Mouse (Mus musculus) midbrain, embryonic 16.5 days (tissue): ENCODE data around the gene Spg20. TPM values are rescaled to one million over a fixed set of nuclear protein-coding genes. Genes with fewer than 3 reads are reported as not detected.
A peak's percentile ranks its signal among the peaks of the same experiment; 100 is the strongest.

Experiments used
- ATAC-seq: fragments of 200-750 bp; cut with Nextera tagmentation; 2 replicates; pipeline ENCODE4 v1.8.0; 2017; ENCODE audit warnings: moderate TSS enrichment
- H3K27ac ChIP-seq: fragments of 300-500 bp; sonication (generic); 2 replicates; pipeline ENCODE4 v1.5.1; 2014; ENCODE audit warnings: mild to moderate bottlenecking, low read length, mixed read lengths
- H3K27me3 ChIP-seq: fragments of 300-500 bp; sonication (generic); 2 replicates; pipeline ENCODE4 v1.6.1; 2014; ENCODE audit warnings: low read depth, low read length, mixed read lengths; ENCODE audit not compliant: control insufficient read depth, insufficient read depth
- H3K36me3 ChIP-seq: fragments of 300-500 bp; sonication (generic); 2 replicates; pipeline ENCODE4 v1.6.1; 2014; ENCODE audit warnings: mild to moderate bottlenecking, low read length, moderate library complexity, mixed read lengths; ENCODE audit not compliant: control insufficient read depth, insufficient read depth
- H3K4me1 ChIP-seq: fragments of 300-500 bp; sonication (generic); 2 replicates; pipeline ENCODE4 v1.6.1; 2014; ENCODE audit warnings: mild to moderate bottlenecking, low read length, mixed read lengths; ENCODE audit not compliant: control insufficient read depth, insufficient read depth
- H3K4me2 ChIP-seq: fragments of 300-500 bp; sonication (generic); 2 replicates; pipeline ENCODE4 v1.6.1; 2014; ENCODE audit warnings: mild to moderate bottlenecking, low read length, mixed read lengths
- H3K4me3 ChIP-seq: fragments of 300-500 bp; sonication (generic); 2 replicates; pipeline ENCODE4 v1.5.1; 2014; ENCODE audit warnings: low read depth, mild to moderate bottlenecking, low read length, moderate library complexity, mixed read lengths
- H3K9ac ChIP-seq: fragments of 300-500 bp; sonication (generic); 2 replicates; pipeline ENCODE4 v1.6.1; 2014; ENCODE audit warnings: low read depth, low read length, mixed read lengths
- H3K9me3 ChIP-seq: fragments of 300-500 bp; sonication (generic); replicated peaks from 2 replicates; pipeline ENCODE4 v1.6.1; 2014; ENCODE audit warnings: mild to moderate bottlenecking, low read length, mixed read lengths; ENCODE audit not compliant: control insufficient read depth, poor library complexity, severe bottlenecking
- WGBS: fragments of 180-500 bp; shearing (Covaris S2); extraction: QIAGEN DNeasy Blood & Tissue Kit; methylation state at CpG from one replicate; pipeline ENCODE4 v1.1.7; 2014; 5-methylcytosine and 5-hydroxymethylcytosine counted together
- polyA plus RNA-seq: library from polyadenylated mRNA; unstranded; fragments of >200 nt; fragmentation: Nextera tagmentation; extraction: Ambion mirVana; gene quantifications from 2 replicates; pipeline ENCODE4 v1.2.1, GENCODE M21; 2015

The Spg20 gene
- polyA plus RNA-seq, 1 experiment from 2014 or later: 14.6 TPM

- 39% methylated on average over 7 of the region's 7 CpGs for WGBS
- Histone ChIP-seq H3K27me3 (no peaks in the 10 kb centered on the region), H3K4me2 (no peak overlapping the region), H3K36me3 (no peaks in the 10 kb centered on the region), H3K4me1 (peaks cover 2% of the 10 kb centered on the region; the same call in 1 of the 2 replicates), H3K27ac (no peak overlapping the region), H3K9ac (no peak overlapping the region), H3K4me3 (no peak overlapping the region), H3K9me3 (no peaks in the 10 kb centered on the region)
- peak; percentile 75 for ATAC-seq
These were observed 39.9 kb downstream of the Spg20 start for GRCm38 (mm10) chr3:55151656-55152433.

GRCm38 (mm10) chr3:55152673-55153334, 40.9 kb downstream of the Spg20 start:
- Histone ChIP-seq H3K9me3 (no peaks in the 10 kb centered on the region), H3K36me3 (no peaks in the 10 kb centered on the region), H3K4me3 (no peak overlapping the region), H3K27me3 (no peaks in the 10 kb centered on the region), H3K4me1 (peaks cover 2% of the 10 kb centered on the region; the same call in 1 of the 2 replicates), H3K4me2 (no peak overlapping the region), H3K27ac (no peak overlapping the region), H3K9ac (no peak overlapping the region)
- WGBS: 69% methylated on average over 6 of the region's 6 CpGs
- no peak for ATAC-seq

- H3K36me3 ChIP-seq: no peaks in the 10 kb centered on the region
- no peak overlapping the region for H3K4me2 ChIP-seq
- WGBS: 86% methylated on average over 7 of the region's 7 CpGs
- no peak for ATAC-seq
- H3K4me1 ChIP-seq: peaks cover 2% of the 10 kb centered on the region; the same call in 1 of the 2 replicates
- H3K4me3 ChIP-seq: no peak overlapping the region
- H3K9me3 ChIP-seq: no peaks in the 10 kb centered on the region
- no peaks in the 10 kb centered on the region for H3K27me3 ChIP-seq
- H3K9ac ChIP-seq: no peak overlapping the region
- no peak overlapping the region for H3K27ac ChIP-seq
These were observed 42.3 kb downstream of the Spg20 start for GRCm38 (mm10) chr3:55154163-55154562.

GRCm38 (mm10) chr3:55157413-55157812, 45.5 kb downstream of the Spg20 start:
- no peak overlapping the region for H3K27ac ChIP-seq
- WGBS: 42% methylated on average over 5 of the region's 5 CpGs
- ATAC-seq: peak; percentile 59

GRCm38 (mm10) chr3:55161144-55161543, 49.2 kb downstream of the Spg20 start:
- H3K4me3 ChIP-seq: no peak overlapping the region
- peak; percentile 37; the same call in 1 of the 2 replicates for ATAC-seq
- H3K9ac ChIP-seq: no peak overlapping the region
- H3K36me3 ChIP-seq: no peaks in the 10 kb centered on the region
- no peaks in the 10 kb centered on the region for H3K9me3 ChIP-seq
- WGBS: 33% methylated on average over 7 of the region's 7 CpGs
- no peak overlapping the region for H3K4me2 ChIP-seq
- H3K27ac ChIP-seq: peak overlapping the region; percentile 23
- H3K27me3 ChIP-seq: no peaks in the 10 kb centered on the region
- peaks cover 7% of the 10 kb centered on the region for H3K4me1 ChIP-seq

More at GRCm38 (mm10) chr3:55157413-55157812, 45.5 kb downstream of the Spg20 start:
- no peaks in the 10 kb centered on the region for H3K27me3 ChIP-seq
- no peak overlapping the region for H3K4me2 ChIP-seq
- no peak overlapping the region for H3K9ac ChIP-seq
- no peaks in the 10 kb centered on the region for H3K9me3 ChIP-seq
- H3K36me3 ChIP-seq: no peaks in the 10 kb centered on the region
- H3K4me1 ChIP-seq: peaks cover 3% of the 10 kb centered on the region
- no peak overlapping the region for H3K4me3 ChIP-seq

GRCm38 (mm10) chr3:55163510-55163909, 51.6 kb downstream of the Spg20 start:
- Histone ChIP-seq H3K4me3 (no peak overlapping the region), H3K9ac (no peak overlapping the region), H3K27ac (no peak overlapping the region), H3K36me3 (no peaks in the 10 kb centered on the region), H3K9me3 (no peaks in the 10 kb centered on the region), H3K4me1 (peaks cover 7% of the 10 kb centered on the region), H3K4me2 (no peak overlapping the region), H3K27me3 (no peaks in the 10 kb centered on the region)
- WGBS: 48% methylated on average over 4 of the region's 4 CpGs
- ATAC-seq: 0 out of 2 replicates have a peak, but pooled peaks have one; percentile 56

- H3K27me3 ChIP-seq: no peaks in the 10 kb centered on the region
- H3K9ac ChIP-seq: no peak overlapping the region
- H3K4me2 ChIP-seq: no peak overlapping the region
- no peaks in the 10 kb centered on the region for H3K36me3 ChIP-seq
- H3K4me1 ChIP-seq: no peaks in the 10 kb centered on the region
- no peak for ATAC-seq
- 80% methylated on average over 3 of the region's 3 CpGs for WGBS
- no peak overlapping the region for H3K27ac ChIP-seq
- H3K4me3 ChIP-seq: no peak overlapping the region
- no peaks in the 10 kb centered on the region for H3K9me3 ChIP-seq
These were observed 60.6 kb downstream of the Spg20 start for GRCm38 (mm10) chr3:55172478-55172877.

GRCm38 (mm10) chr3:55177271-55177670, 65.4 kb downstream of the Spg20 start:
- Histone ChIP-seq H3K4me2 (no peak overlapping the region), H3K9ac (no peak overlapping the region), H3K36me3 (no peaks in the 10 kb centered on the region), H3K27ac (no peak overlapping the region), H3K27me3 (no peaks in the 10 kb centered on the region), H3K4me3 (no peak overlapping the region), H3K9me3 (no peaks in the 10 kb centered on the region), H3K4me1 (no peaks in the 10 kb centered on the region)
- ATAC-seq: no peak
- WGBS: 53% methylated on average over 6 of the region's 6 CpGs

- no peak within 1 kb of the TSS for H3K4me2 ChIP-seq
- H3K4me3 ChIP-seq: no peak within 1 kb of the TSS
- H3K9ac ChIP-seq: no peak within 1 kb of the TSS
- no peak; the same call in 1 of the 2 replicates for ATAC-seq
- 94% methylated on average over 22 of the region's 22 CpGs for WGBS
- no peaks in the 10 kb centered on the region for H3K27me3 ChIP-seq
- no peaks in the 10 kb centered on the region for H3K9me3 ChIP-seq
- H3K36me3 ChIP-seq: no peaks in the 10 kb centered on the region
- no peak within 1 kb of the TSS for H3K27ac ChIP-seq
- H3K4me1 ChIP-seq: no peaks in the 10 kb centered on the region
These were observed 69.9 kb downstream of the Spg20 start, which contains the start of gene Sohlh2 for GRCm38 (mm10) chr3:55181766-55182165. TSS of gene Sohlh2 (plus strand) at chr3:55182028.
